Mouse (Mus musculus): ENCODE measurements around the gene Olfr1174-ps.

- no peak for TF ChIP-seq GATA1 (IDR thresholded peaks at IDR 0.05; ENCODE audit: borderline replicate concordance, low read length)
- TF ChIP-seq FLI1 (IDR thresholded peaks at IDR 0.05; ENCODE audit: low read length): no peak
Measured at GRCm38 (mm10) chr2:88336421-88336820, 21.5 kb upstream of the Olfr1174-ps start, which contains the start of gene Olfr1176.
